Mouse (Mus musculus) gastrocnemius, postnatal 10 days (tissue): ENCODE measurements around the gene Orc3. TPM values are rescaled to one million over a fixed set of nuclear protein-coding genes. Genes with fewer than 3 reads are reported as not detected.
"Not testable (repeated sequence)": the region's sequence is repeated elsewhere in the genome, so short reads cannot be mapped to it uniquely, and the experiment has no call there.

Source experiments
- DNase-seq: peaks from one replicate; pipeline ENCODE4 v3.0.0; 2021; ENCODE audit warnings: mixed read lengths
- total RNA-seq, 2 experiments: library from RNA; stranded (reverse); gene quantifications; 2 replicates each; pipeline ENCODE4 v1.2.3; 2021

Gene Orc3
- total RNA-seq, 2 experiments from 2014 or later = 33.3 to 40.4 TPM

DNA sequence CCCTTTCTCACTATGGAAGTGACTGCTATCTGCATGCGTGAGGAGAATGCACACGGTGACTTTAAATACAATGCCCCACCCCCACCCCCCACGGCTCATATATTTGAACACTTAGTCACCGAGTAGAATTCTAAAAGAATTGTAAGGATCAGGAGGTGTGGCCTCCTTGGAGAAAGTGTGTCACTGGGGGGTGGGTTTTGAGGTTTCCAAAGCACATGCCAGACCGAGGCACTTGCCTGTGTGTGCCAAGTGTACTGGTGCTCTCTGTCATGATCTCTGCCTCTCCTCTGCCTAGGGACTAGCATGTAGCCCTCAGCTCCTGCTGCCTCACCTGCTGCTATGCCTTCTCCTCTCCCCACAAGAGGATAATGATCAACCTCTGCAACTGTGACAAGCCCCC, 32.3 kb downstream of the Orc3 start:
- DNase-seq = no peak

DNA sequence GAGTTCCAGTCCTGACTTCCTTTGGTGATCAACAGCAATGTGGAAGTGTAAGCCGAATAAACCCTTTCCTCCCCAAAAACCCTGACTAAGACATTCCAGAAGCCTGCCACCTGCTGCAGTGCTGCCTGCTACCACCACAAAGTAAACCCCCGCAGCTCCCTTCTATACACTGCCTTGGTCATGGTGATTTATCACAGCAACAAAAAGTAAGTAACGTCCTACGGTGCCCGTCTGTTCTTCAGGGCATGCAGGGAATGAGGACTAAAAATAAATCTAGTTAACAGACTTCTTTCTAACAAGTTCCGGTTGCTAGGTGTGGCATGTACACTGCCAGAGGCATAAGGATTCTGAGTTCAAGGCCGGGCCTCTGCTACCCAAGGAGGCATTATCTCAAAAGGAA, 32.8 kb downstream of the Orc3 start:
- DNase-seq = no peak

DNA sequence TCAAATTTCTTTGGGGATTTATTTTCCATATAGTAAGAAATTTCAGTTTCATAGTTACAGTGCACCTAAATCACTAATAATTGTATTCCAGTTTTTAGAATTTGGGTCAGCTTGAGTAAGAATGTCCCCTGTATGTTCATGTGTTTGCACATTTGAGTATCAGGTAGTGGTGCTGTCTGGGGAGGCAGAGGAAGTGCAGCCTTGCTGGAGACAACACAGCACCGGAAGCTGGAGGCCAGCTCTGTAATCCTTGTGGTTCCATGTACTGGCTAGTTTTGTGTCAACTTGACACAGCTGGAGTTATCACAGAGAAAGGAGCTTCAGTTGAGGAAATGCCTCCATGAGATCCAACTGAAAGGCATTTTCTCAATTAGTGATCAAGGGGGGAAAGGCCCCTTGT, 33.3 kb downstream of the Orc3 start:
- not testable (repeated sequence) for DNase-seq

DNA sequence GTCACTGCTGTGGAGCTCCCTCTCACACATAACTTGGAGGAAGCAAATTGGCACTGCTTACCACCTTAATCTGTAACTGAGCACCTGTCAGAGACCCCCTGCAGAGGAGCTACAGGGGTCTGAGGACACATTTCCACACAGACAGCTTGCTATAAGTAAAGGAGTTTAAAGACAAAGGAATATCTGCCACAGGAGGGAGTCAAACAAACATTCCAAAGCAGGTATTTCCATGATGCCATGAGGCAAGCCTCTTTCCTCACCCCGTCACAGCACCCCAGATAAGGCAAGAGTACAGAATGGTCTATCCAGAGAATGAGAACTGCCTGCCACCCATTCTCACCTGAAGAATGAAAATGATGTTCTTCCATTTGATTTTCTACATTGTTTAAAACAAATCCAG, 35.5 kb downstream of the Orc3 start:
- no peak for DNase-seq

DNA sequence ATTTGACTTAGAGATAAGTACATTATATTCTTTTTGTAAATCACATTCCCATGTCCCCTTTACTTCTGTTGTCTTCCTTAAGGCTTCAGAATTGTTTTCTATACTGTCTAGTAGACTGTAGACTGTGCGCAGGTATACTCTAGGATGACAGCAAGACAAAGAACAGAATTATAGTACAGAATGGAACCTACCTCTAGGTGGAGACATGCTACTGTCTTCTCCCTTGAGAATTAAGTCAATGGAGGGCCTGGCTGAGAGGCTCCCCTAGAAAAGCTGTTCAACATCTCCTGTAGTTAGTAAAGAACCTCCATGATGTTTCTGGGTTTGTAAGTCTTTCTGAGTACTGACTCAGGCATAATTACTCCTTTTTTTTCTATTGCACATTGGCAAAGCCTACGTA, 37.7 kb downstream of the Orc3 start:
- no peak for DNase-seq

DNA sequence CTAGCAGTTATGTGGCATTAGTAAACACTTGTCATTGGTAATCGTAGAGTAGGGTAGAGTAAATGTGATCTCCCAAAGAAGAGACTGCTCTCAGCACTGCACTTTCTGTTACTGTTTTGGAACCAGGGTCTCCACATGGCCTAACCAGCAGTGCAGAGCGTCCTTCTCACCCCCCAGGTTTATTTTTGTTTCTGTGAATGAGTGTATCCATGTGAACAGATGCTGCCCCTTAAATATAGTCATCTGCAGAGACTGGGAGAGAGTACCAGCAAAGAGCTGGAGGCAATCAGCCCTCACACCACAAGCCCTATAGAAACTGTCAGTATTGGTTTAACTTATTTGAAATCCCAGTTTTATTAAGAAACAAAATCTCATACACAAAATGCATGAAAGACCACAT, 41.9 kb downstream of the Orc3 start:
- DNase-seq = no peak

DNA sequence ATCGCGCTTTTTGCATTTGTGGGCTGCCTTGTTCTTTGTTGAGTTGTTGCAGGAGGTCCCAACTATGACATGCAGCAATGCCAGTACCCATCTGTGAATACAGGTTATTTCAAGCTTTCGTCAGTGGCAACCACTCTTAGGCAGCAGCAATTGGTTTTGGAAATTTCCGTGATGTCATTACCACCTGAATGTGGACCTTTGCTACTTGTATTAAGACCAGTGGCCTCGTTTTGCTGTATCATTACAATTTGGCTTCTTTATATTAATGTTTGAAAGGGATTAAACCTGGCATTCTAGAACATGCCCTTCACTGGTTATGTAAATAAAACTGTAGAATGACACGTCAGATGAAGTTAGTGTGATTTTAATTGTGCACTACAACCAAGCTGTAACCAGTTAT, 48.5 kb downstream of the Orc3 start:
- DNase-seq = no peak

DNA sequence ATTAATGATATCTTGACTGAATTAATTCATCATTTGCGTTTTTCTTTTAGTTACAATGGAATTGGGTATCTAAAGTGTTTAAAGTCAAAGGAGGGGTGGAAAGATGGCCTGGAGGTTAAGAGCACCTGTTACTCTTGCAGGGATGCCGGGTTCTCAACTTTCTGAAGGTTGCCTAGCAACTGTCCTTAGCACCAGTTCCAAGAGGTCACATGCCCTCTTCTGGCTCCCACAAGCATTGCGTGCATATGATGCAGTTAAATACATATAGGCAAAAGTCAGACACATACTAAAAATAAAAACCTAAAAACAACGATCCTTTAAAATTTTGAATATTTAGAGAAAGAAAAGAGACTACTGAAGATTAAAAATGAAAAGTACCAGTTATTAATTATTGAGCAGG, 53.8 kb downstream of the Orc3 start:
- no peak for DNase-seq

DNA sequence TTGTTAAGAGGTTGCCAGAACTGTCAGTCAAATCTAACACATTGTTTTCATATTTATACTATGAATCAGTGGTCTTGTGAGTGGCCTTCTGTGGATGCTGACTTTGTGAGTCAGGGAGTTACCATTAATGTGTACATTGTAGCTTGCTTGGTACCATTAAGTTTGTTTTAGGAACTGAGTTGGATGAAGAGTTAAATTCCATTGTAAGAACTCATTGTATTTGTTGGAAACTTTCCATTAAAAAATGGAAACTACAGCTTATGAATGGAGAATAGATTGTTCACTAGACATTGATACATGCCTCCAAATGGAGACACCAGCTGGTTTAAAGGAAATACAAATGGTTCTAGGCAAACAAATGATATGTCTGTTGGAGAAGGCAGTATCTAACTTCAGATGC, 58.6 kb downstream of the Orc3 start:
- no peak for DNase-seq

DNA sequence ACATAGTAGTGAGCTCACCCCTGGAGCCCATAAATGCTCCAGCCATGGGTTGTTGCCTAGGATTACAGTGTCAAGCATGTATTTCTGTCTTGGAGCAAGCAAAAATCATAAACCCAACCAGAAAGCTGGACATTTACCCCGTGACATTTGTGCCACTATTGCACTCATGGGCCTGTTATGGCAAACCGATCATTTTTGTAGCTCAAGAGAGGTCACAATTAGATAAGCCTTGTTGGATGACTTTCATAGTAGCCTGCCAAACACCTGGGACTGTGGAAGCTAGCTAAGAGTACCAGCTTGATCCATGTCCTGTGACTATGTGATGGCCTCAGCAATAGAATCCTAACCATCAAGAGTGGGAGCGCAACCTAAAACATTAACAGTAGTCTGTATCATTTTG, 59.1 kb downstream of the Orc3 start:
- no peak for DNase-seq

DNA sequence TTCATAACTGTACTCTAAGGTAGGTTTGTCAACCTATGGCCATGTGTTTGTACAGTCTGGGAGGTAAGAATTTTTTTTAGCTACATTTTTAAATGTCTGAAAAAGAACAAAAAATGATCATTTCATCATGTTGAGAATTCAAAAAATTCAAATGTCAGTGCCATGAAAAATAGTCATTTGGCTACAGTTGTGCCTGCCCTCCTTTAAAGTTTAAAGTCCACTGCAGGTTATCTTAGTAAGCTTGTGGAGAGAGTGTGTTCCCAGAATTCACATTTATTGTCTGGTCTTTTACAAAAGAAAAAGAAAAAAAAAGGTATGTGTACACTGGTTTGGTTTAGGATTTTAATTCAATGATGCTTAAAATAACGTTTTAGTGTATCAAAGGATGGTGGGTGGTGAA, 60.1 kb downstream of the Orc3 start:
- no peak for DNase-seq

DNA sequence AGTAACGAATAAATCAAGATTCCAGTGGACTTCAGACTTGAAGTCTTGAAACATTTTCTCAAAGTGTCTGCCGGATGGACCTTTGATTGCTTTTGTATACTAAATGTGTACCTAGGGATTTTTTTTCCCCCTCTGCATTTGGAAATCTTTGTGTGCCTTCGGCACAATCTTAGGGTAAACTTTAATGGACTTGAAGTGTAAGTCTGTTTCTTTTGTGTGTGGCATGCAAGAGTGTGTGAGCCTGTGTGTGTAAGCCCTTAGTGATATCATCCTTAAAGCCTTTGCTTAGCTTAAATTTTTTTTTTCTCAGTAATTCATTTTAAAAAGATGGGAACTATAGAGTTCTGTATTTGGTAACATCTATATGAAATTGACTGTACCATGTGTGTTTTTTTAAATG, 62.8 kb downstream of the Orc3 start:
- no peak for DNase-seq

DNA sequence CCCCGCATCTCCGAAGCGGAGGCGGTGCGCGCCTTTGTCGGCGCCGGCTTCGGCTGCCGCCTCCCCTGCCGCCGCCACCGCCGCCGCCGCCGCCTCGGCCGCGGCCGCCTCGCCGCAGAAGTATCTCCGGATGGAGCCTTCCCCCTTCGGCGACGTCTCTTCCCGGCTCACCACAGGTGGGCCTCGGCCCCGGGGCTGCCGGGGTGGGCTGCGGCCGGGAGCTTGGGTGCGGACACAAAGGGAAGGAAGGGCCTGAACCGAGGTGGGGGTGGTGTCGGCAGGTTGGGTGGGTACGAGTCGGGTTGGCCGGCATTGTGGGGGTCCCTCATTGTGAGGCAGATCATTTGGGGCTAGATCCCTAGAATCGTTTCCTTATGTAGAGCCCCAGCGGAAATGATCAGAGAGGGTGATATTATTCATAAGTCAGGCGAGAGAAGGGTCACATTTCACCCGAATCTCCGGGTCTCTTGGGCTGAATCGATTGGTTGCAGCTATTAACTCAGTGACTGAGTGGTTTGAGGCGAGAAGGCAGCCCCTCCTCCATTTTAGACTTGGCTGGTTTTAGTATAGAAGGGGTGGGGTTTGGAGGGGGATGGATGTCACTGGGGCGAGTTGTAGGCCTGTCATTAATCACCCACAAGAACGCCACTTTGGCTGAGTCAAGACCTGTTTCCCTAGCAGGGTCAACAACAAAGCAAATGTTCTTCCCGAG, 63.5 kb downstream of the Orc3 start:
- DNase-seq = peak; percentile 56

DNA sequence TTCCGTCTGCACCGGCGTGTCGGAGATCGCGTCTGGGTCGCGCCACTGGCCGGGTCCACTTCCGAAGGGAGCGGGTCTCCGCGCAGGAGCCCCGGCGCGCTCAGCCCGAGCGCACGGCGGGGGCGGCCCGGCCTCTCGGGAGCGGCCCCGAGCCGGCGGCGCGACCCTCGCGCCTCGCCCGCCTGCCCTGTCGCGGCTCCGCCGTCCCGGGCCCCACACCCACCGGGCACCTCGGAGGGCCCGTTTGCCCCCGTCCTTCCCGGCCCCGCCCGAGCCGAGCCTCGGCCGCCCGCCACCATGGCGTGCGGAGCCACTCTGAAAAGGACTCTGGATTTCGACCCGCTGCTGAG, 64.0 kb downstream of the Orc3 start, which contains the start of gene Akirin2:
Gene Akirin2 (plus strand): TSS at position 190 of the 350 bp plus-strand sequence.
- DNase-seq = peak; percentile 48

DNA sequence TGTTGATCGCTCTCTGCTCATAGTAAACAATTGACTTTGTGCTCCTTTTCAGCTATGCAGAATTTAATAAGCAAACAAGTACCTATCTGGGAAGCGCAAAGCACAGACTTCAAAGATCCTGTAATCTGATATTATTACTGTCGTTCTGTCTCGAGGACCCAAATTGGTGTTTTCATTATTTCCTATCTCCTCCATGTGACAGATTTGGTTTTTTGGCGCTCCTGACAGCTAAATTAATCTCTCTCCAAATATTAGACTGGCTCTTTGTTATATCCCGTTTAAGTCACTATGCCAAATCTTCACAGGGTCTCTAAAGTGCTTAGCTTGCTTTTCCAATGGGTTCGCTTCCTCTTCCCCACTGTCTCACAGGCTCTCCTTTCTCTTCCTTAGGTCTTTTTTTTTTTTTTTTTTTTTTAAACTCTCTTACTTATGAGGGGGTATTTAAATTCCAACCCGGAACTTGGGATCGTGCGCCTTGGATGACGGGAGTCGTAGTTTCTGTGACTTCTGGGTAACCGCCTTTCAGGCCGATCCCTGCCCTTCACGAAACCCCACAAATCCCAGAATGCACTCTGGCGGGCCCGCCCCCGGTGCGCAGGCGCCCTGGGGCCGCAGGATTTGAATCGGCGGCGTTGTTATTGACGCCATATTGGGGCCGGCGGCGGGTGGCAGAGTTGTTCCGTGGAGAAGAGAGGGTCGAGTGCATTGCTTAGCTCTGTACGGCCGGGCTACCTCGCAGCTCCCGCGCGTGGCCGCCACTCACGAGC, 64.6 kb downstream of the Orc3 start:
- DNase-seq = peak; percentile 93

DNA sequence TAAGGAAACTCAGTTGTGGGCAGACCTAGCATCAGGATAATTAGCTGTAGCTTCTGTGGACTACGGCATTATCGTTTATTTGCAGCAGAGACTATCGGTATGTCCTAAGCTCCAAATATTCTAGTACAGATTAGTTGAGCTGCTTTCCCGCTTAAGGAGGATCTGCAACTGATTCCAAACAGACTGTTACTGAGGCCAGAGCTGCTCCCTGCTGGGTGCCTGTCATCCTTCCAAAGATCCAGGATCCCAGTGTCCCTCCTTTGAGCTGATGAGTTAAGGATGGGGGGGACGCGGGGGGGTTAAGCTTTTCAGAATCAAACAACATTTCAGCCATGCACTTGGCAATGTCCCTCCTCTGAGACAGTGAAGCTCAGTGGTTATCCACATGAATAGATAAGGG, 84.8 kb downstream of the Orc3 start:
- DNase-seq = no peak

DNA sequence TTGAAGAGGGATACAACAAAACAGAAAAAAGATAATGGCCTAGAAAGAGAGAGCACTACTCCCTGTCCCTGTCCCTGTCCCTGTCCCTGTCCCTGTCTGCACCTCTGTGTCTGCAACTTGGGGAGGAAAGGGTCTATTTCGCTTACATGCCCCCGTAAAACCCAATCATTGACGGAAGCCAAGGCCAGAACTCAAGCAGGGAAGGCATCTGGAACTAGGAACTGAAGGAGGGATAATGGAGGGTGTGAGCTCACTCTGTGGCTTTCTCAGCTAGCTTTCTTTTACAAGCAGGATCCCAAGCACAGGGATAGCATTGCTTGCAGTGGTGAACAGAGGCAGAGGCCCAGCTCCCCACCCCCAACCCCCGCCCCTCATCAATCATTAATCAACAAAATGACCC, 85.4 kb downstream of the Orc3 start:
- no peak for DNase-seq

DNA sequence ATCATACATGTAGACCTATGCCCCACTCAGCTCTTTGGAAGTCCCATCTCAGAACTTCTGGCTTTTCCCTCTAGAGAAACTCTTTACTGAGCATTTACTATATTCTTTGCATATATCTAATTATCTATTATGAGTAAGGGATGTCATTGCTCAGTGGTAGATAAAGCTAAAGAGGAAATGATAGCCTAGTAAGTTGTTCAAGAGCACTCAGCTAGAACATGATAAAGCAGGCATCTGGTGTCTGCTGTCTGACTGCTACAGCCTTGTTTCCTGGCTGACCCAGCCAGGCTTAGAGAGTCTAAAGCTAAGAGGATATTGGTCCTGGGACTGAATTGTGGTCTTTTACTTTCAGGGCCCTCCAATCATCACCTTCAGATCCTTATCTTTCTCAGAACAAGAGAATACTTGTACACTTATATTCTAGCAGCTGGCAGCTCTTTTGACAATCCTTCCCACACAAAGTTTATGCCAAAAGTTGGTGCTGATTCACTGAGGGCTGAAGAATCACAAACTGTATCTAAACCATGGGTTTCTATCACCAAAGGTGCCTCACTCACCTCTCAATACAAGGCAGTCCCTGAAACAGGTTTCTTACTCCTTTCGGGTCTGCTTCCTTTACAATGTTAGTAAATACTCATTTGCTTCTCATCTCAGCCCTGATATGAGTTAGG, 86.2 kb downstream of the Orc3 start:
- no peak for DNase-seq

DNA sequence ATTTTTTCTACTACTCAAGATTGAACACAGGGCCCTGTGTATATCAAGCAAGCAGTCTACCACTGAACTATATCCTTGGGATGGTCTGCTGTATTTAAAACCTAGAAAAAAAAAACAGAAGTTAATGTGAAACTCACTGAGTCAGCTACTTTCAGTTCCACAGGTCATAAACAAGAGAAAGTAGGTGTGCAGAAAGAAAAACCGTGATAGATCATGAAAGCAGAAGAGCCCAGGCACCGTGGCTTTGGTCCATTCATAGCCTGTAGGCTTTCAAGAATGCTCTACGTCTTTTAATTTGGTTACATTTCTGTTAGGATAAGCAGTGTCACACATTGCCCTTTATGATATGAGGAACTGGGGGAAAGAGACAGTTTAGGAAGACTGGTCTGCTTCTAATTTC, 88.0 kb downstream of the Orc3 start:
- DNase-seq = no peak

DNA sequence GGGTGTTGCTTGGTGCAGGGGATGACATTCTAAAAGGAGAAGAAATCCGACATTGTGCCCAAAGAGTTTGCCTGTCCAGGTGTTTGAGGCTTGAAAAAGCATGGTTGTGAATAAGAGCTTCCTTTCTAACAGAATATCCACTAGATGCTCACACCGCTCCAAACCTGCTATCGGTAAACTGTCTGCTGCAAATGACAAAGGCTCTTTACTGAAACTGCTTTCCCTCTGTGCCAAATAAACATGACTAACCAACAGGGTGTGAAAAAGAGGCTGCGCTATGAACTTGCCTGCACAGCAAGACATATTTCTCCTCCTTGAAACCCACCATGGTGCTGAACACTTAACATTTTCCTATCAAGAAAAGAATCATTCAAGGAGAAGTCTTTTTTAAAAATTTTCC, 91.2 kb downstream of the Orc3 start:
- no peak for DNase-seq

DNA sequence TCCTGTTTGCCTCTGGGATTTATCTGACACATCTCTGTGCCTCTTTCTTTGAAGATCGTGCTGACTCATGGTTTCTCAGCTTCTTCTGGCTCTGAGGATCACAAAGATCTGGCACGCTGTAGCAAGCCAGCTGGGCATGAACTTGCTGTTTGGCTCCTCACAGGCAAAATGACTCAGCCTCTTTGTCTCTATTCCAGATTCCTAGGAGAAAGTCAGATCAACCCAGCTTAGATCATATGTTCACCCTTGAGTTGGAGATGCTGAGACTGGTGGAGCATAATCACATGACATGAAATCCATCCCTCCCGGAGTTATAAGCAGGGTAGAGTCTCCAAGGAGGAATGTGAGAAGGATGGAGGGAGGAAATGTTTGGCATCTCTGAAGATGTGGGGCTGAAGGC, 91.9 kb downstream of the Orc3 start:
- DNase-seq = peak; percentile 11
